Mouse (Mus musculus): ENCODE data around the gene Ftl1. TPM values are rescaled to one million over a fixed set of nuclear protein-coding genes. Genes with fewer than 3 reads are reported as not detected.
"Not testable (repeated sequence)": the region's sequence is repeated elsewhere in the genome, so short reads cannot be mapped to it uniquely, and the experiment has no call there.

Gene Ftl1
- total RNA-seq, 2 experiments from 2014 or later, result 246 to 262 TPM

GRCm38 (mm10) chr7:45477003-45477402, 17.3 kb upstream of the Ftl1 start:
- intact Hi-C loops (cut with DNase I), result loop anchor here (1.0 to 2.0 kb wide), 2 partner anchors 50 to 84 kb away; partner anchors contain the start of genes Plekha4 and Ppp1r15a
- peak; percentile 57 to 60 for DNase-seq

GRCm38 (mm10) chr7:45476453-45476852, 16.8 kb upstream of the Ftl1 start:
- intact Hi-C loops (cut with DNase I), result loop anchor here (2.0 kb wide), 1 partner anchor 50 kb away; the partner anchor contains the start of genes Plekha4 and Ppp1r15a
- DNase-seq, result no peak

DNA sequence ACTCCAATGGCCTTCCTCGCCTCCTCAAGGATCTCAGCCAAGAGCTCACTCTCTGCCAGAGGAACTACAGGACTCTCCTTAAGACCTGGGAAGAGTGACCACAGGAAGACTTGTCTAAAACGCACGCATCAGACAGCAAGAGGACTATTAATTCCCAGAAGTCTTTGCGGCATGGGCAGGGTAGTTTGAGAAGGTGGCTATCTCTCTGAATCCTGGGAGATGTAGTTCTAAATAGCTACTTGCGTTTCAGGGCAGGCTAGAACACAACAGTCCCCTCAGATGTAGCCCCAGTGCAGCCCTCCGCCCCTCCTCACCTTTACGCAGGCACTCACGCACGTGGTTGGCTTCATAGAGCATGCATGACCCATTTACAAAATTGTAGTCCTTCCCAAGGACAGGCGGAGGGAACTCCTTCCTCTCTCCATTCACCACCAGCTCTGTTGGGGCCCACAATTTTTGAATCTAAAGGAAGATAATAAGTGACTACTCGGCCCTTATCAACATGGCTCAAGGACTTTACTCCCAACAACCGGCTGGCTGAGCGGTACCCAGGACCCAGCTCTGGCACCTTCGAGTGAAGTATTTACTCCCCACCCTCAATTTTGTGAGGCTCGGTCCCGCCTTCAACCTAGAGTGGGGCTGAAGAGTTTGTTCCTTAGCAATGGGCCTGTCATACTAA, 15.7 kb upstream of the Ftl1 start:
- intact Hi-C loops (cut with DNase I), result no loop called here
- DNase-seq, result no peak

DNA sequence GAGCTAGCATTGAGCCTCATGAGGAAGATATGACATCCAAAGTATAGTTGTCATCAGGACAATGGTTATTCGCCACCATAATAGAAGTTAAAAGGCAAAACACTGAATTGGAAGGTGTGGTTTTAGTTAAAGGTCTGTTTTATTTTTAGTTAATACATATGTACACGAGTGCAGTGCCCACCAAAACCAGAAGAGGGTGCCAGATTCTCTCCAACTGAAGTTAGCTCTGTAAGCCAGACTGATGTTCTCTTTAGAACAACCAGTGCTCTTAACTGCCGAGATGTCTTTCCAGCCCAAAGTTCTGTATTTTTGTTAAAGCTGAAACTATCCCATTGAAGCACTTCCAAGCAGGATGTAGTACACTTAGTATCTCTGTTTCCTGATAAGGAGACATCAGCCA, 11.2 kb upstream of the Ftl1 start:
- peak; percentile 72 to 87 for DNase-seq
- intact Hi-C loops (cut with DNase I), result loop anchor here (2.0 kb wide), 1 partner anchor 58 kb away; no protein-coding TSS in a partner anchor

DNA sequence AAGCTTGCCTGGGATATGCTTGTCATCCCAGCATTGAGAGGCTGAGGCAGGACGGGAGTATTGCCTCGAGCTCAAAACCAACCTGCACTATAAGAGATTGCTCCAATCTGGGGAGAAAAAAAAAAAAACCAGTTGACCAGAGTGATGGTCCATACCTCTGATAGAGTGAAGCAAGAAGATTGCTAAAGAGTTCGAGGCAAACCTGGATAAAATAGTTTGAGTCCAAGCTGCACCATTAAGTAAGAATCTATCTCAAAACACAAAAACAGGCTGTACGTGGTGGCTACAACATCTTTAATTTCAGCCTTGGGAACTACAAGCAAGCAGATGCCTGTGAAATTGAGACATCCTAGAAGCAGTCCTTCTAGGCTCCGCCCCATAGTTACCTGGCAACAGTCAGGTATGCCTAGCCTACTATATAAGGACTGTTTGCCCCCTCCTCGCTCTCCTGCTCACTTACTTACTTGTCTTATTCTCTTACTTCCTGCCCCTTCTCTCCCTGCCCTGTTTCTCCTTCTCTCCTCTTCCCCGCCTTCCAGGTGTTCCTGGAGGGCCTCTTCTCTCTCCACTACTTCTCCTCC, 7.5 kb upstream of the Ftl1 start:
- DNase-seq, result no peak
- intact Hi-C loops (cut with DNase I), result no loop called here

GRCm38 (mm10) chr7:45466283-45467089, 6.8 kb upstream of the Ftl1 start, which contains the start of gene Bax:
TSS of gene Bax (minus strand) at chr7:45466898.
- peak; percentile 93 to 94 for DNase-seq
- intact Hi-C loops (cut with DNase I), result no loop called here

- intact Hi-C loops (cut with DNase I), result no loop called here
- no peak for DNase-seq
Observed at GRCm38 (mm10) chr7:45465549-45465948, 5.9 kb upstream of the Ftl1 start.

DNA sequence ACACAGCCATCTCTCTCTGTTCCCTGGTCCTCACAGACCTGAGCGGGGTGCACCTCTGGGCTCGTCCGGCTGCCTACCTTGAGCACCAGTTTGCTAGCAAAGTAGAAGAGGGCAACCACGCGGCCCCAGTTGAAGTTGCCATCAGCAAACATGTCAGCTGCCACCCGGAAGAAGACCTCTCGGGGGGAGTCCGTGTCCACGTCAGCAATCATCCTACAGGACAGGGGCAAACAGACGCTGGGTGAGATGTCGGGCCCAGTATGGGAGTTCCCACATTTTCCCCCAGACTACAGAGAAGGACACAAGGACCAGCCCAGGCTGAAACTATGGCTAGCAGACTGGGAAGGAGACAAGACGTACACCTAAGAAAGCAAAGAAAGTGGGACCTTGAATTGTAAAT, 5.4 kb upstream of the Ftl1 start:
- DNase-seq, result no peak
- intact Hi-C loops (cut with DNase I), result no loop called here

- no peak for DNase-seq
- intact Hi-C loops (cut with DNase I), result no loop called here
Observed at GRCm38 (mm10) chr7:45463987-45464778, 4.5 kb upstream of the Ftl1 start.

GRCm38 (mm10) chr7:45462868-45463267, 3.2 kb upstream of the Ftl1 start:
- intact Hi-C loops (cut with DNase I); DNase-seq: not testable (repeated sequence)

DNA sequence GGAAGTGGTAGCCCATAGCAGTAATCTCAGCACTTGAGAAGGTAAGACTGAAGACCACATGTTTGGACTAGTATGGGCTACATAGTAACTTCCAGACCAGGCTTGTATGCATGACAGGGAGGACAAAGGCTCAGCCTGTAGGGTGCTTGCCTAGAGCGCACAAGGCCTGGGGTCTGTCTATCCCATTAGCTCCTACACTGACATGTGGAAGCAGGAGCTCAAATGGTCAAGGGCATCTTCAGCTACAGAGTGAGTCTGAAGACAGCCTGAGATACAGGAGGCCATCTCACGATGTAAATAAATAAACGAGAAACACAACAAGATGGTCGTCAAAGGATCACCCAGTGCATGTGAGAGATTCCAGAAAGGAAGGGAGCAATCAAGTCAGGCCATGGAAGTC, 2.6 kb upstream of the Ftl1 start:
- no peak for DNase-seq
- intact Hi-C loops (cut with DNase I), result no loop called here

DNA sequence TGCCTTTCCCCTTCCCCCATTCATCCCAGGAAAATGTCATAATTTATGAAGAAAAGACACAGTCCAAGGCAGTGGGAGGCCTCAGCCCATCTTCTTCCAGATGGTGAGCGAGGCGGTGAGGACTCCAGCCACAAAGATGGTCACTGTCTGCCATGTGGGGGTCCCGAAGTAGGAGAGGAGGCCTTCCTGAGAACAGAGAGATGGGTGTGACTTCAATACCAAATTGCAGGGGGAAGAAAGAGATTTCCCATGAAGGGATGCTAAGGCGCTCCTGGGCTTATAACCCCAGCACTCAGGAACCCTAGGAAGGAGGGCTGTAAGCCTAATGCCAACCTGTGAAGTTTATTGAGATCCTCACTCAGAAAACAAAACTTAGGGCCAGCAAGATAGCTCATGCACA, 2.1 kb upstream of the Ftl1 start:
- intact Hi-C loops (cut with DNase I), result no loop called here
- no peak for DNase-seq

- intact Hi-C loops (cut with DNase I), result no loop called here
- DNase-seq, result no peak
Observed at GRCm38 (mm10) chr7:45461326-45461725, 1.6 kb upstream of the Ftl1 start.

GRCm38 (mm10) chr7:45460860-45461314, 1.2 kb upstream of the Ftl1 start:
- DNase-seq, result peak; percentile 71 to 77
- intact Hi-C loops (cut with DNase I), result no loop called here

DNA sequence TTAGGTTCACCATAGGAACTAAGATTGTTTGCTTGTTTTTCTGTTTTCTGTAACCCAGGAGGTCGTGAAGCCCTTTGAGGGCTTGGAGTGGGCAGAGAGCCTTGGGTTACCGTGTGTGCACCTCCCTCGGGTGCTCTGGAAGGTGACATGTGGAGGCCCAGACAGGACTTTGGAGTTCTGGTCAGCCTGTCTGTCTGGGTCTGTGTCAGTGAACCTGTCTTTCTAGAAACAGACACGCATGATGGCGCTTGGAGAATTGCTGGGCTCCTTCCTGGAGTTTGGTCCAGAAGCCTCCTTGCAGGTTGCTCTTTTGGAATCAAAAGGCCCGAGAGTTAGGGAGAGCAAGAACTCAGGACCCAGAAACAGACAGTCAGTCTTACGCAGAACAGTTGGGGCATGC, 693 bp upstream of the Ftl1 start:
- intact Hi-C loops (cut with DNase I), result no loop called here
- DNase-seq, result peak in 1 of 2 experiments; percentile 57

DNA sequence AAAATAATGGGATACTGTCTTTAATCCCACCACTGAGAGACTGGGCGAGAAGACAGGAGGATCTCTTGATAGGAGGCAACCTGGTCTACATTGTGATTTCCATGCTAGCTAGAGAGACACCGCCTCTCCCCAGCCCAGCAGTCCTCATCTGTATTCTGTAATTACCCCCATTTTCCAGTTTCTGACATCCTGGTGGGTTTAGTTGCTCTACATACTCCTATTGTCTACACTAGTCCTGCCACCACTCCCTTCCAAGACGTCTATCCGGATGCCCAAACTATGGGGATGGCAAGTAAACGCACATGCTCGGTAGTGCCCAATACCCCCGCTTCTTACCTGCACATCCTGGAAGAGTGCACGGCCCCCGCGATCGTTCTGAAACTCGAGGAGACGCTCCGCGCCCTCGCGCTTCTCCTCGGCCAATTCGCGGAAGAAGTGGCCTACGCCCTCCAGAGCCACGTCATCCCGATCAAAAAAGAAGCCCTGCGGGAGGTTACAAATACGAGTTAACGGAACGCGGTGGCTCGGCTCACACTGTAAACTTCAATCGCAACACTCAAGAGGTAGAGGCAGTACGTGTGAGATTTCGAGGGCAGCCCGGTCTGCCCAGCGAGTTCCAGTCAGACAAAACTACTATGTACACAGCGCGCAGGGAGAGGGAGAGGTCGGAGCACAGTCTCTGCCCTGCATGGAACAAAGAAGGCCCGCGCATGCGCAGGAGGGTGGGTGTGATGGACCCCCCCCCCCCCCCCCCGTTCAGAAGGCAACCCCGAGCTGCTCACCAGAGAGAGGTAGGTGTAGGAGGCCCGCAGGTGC, 728 bp downstream of the Ftl1 start:
- intact Hi-C loops (cut with DNase I), result no loop called here
- DNase-seq, result peak; percentile 81 to 86

GRCm38 (mm10) chr7:45457204-45458060, 2.3 kb downstream of the Ftl1 start:
- DNase-seq, result no peak
- intact Hi-C loops (cut with DNase I), result no loop called here

DNA sequence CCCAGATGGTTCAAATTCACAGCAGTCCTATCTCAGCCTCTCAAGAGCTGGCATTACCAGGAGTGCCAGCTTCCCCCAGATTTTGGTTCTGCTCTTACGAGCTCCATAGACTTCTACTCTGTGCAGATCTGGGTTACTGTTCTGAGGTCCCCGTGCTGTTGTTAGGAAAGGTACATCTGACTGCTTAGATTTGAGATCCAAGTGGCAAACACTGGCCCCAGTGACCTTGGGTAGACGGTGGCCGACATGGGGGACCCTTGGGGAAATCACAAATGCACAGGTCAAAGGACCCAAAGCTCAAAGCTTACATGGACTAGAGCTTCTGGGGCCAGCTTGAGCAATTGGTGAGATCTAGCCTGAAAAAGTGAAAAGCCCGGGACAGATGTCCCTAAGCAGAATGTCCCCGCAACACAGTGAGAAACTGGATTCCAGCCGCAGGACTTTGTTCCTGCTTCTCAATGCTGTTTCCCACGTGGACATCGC, 2.9 kb downstream of the Ftl1 start:
- no peak for DNase-seq
- intact Hi-C loops (cut with DNase I), result no loop called here

Data from heart, postnatal 36 days (tissue).